ENCODE assay signal across 9 mouse cellular contexts in the genomic region with DNA sequence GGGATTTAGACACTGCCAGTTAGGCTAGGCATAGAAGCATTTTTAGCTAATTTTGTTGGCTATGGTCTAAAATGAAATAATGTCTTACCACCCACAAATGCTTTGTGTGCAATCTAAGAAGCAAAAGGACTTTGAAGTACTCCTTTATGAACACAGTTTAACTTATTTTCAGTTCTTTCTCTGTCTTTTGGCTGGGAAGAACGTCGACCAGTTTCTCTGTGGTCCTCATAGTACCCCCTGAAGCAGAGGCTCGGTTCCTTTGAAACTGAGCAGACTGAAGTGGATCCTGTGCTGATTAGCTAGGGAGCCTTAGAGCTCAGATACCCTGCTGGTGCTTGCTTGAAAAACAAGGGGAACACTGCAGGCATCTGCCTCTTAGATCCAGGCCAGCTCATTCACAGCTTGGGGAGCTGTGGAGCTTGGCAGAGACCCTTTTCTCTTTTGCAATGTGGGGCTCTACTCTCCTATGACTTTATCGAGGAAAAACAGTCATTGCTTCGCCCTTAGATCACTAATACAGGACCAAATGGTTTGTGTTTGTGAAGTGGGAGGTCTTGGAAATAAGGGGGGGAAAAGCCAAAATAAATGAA. TPM values are rescaled to one million over a fixed set of nuclear protein-coding genes. Genes with fewer than 3 reads are reported as not detected.
A peak's percentile ranks its signal among the peaks of the same experiment; 100 is the strongest.
DNase-seq lines count a peak whose midpoint lies in the region; ATAC-seq lines count a peak whose summit lies in the region.
"Had no signal": no experiment of that assay in that cellular context is flagged by ENCODE, and none has a peak within 500 bp of the region (broad histone marks: within the 10 kb centered on the region; RNA-seq: fewer than 3 reads in every experiment).

No protein-coding gene starts in this region.

- H3K9me3 ChIP-seq in heart, embryonic 10.5 days = no peaks in the 10 kb centered on the region
- no peaks in the 10 kb centered on the region for H3K9me3 ChIP-seq in embryonic facial prominence, embryonic 13.5 days
- no peaks in the 10 kb centered on the region for H3K9me3 ChIP-seq in liver, embryonic 11.5 days (ENCODE audit: control insufficient read depth, low read length)

- no peak overlapping the region for H3K27ac ChIP-seq in heart, embryonic 10.5 days
- H3K27ac ChIP-seq in embryonic facial prominence, embryonic 13.5 days = peak overlapping the region; percentile 62; the same call in 1 of the 2 replicates
- no peak overlapping the region for H3K27ac ChIP-seq in liver, embryonic 11.5 days (ENCODE audit: low read depth, low read length)
- H3K27ac ChIP-seq: left cerebral cortex, adult 2 months had no signal

- H3K4me1 ChIP-seq in heart, embryonic 10.5 days = peaks cover 5% of the 10 kb centered on the region; the same call in 1 of the 2 replicates
- peaks cover 10% of the 10 kb centered on the region for H3K4me1 ChIP-seq in embryonic facial prominence, embryonic 13.5 days
- H3K4me1 ChIP-seq in liver, embryonic 11.5 days (replicated peaks; ENCODE audit: control insufficient read depth, insufficient read depth, low read length) = no peaks in the 10 kb centered on the region; the same call in 1 of the 2 replicates

- peak overlapping the region; percentile 39; the same call in 1 of the 2 replicates for H3K4me2 ChIP-seq in embryonic facial prominence, embryonic 13.5 days
- H3K4me2 ChIP-seq in liver, embryonic 11.5 days = no peak overlapping the region

- peaks cover 21% of the 10 kb centered on the region for H3K27me3 ChIP-seq in heart, embryonic 10.5 days (ENCODE audit: insufficient read depth, poor library complexity, severe bottlenecking)
- H3K27me3 ChIP-seq in embryonic facial prominence, embryonic 13.5 days = peaks cover 16% of the 10 kb centered on the region
- H3K27me3 ChIP-seq in liver, embryonic 11.5 days (replicated peaks; ENCODE audit: control insufficient read depth, insufficient read depth, low read length) = peaks cover 23% of the 10 kb centered on the region

- ATAC-seq in embryonic facial prominence, embryonic 13.5 days (ENCODE audit: insufficient number of reproducible peaks, insufficient read depth, low FRiP score, low TSS enrichment, low read depth) = no peak
- ATAC-seq in inflammation-experienced regulatory T-cells, adult 6 months = no peak
- ATAC-seq in liver, embryonic 11.5 days (replicated peaks; ENCODE audit: low FRiP score) = no peak

- no peak overlapping the region for H3K9ac ChIP-seq in embryonic facial prominence, embryonic 13.5 days
- H3K9ac ChIP-seq in liver, embryonic 11.5 days (ENCODE audit: low read depth, low read length) = no peak overlapping the region

- peak; percentile 47 to 71 for DNase-seq in heart, adult 18-20 months
- no peak for DNase-seq in heart, embryonic 10.5 days (ENCODE audit: low spot score)
- peak; percentile 7 for DNase-seq in ES-CJ7 (ENCODE audit: low read depth, low spot score)
- DNase-seq in layer of hippocampus, postnatal 14 days (ENCODE audit: low spot score in 2 of 2) = peak; percentile 29 to 65
- DNase-seq in liver, embryonic 11.5 days (ENCODE audit: low spot score) = no peak
- no peak for DNase-seq in adipocyte (ENCODE audit: low spot score)

- 8% methylated on average over 5 of the region's 5 CpGs for WGBS in heart, embryonic 10.5 days
- WGBS in embryonic facial prominence, embryonic 13.5 days = 4% methylated on average over 5 of the region's 5 CpGs
- WGBS in liver, embryonic 11.5 days = 27% methylated on average over 5 of the region's 5 CpGs

- no peaks in the 10 kb centered on the region for H3K36me3 ChIP-seq in heart, embryonic 10.5 days
- H3K36me3 ChIP-seq in embryonic facial prominence, embryonic 13.5 days = no peaks in the 10 kb centered on the region
- H3K36me3 ChIP-seq in liver, embryonic 11.5 days (ENCODE audit: control insufficient read depth, insufficient read depth, low read length) = no peaks in the 10 kb centered on the region

- H3K4me3 ChIP-seq in heart, embryonic 10.5 days = no peak overlapping the region
- no peak overlapping the region for H3K4me3 ChIP-seq in embryonic facial prominence, embryonic 13.5 days
- no peak overlapping the region for H3K4me3 ChIP-seq in liver, embryonic 11.5 days (ENCODE audit: low read depth, low read length)
- H3K4me3 ChIP-seq: left cerebral cortex, adult 2 months had no signal

RNA-seq across cellular contexts. Expression of a gene that starts 1.9 kb away (rescaled TPM):
- total RNA-seq in heart, adult 18-20 months (2021) = 1 to 10 TPM; 3.5 to 5.4 TPM
- 0.33 and 0.90 TPM in 2 replicates for polyA plus RNA-seq in heart, embryonic 10.5 days (2016; fragmentation: Nextera tagmentation; extraction: Ambion mirVana)
- 10.1 and 11.2 TPM in 2 replicates for polyA plus RNA-seq in embryonic facial prominence, embryonic 13.5 days (2015; fragmentation: Nextera tagmentation; extraction: Ambion mirVana)
- total RNA-seq in layer of hippocampus, postnatal 14 days (2021) = 1 to 10 TPM; 2.4 to 5.0 TPM
- not detected for polyA plus RNA-seq in inflammation-experienced regulatory T-cells, adult 6 months (2017; shearing (Covaris generic))
- 0.43 and 0.91 TPM in 2 replicates for polyA plus RNA-seq in liver, embryonic 11.5 days (2014; fragmentation: Nextera tagmentation; extraction: Ambion mirVana)

Comparison
In these comparisons a context has a peak if more than half of its experiments do, and no peak if none do; other contexts are left out.
1. DNase-seq: peak in heart, adult 18-20 months (2 of 2), ES-CJ7 (single experiment) and layer of hippocampus, postnatal 14 days (2 of 2); none in heart, embryonic 10.5 days (single experiment), liver, embryonic 11.5 days (single experiment) and adipocyte (single experiment).